Comparison of ENCODE assay signal across 8 mouse cellular contexts in the genomic region with DNA sequence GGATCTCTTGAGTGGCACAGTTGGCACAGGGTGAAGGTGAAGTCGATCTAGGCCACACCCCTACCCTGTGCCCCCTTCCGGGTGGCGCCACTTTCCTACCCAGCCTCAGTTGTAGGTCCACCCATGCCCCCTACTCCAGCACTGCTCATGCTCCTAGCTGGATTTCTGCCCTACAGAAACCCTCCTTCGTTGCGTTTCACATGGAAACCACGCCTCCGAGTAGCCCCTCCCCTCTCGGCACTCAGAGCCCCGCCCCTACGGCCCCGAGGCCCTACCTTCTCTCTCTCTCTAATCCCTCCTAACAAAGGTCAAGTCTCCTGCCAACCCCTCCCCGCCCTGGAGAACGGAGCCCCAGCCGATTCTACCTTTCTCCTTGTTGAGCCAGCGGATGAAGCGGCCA. TPM values are rescaled to one million over a fixed set of nuclear protein-coding genes. Genes with fewer than 3 reads are reported as not detected.
DNase-seq lines count a peak whose midpoint lies in the region; ATAC-seq lines count a peak whose summit lies in the region.

No protein-coding gene starts in this region.

- H3K4me2 ChIP-seq in embryonic facial prominence, embryonic 14.5 days (ENCODE audit: low read depth, low read length) = peak overlapping the region; percentile 51
- peak overlapping the region; percentile 40 for H3K4me2 ChIP-seq in lung, embryonic 16.5 days (ENCODE audit: low read depth, low read length)
- peak overlapping the region; percentile 46 for H3K4me2 ChIP-seq in stomach, embryonic 16.5 days (ENCODE audit: low read depth, low read length)

- DNase-seq in adrenal gland, adult 2 months = peak; percentile 67
- no peak for DNase-seq in adrenal gland, postnatal 4 days (ENCODE audit: low spot score in 2 of 2)
- DNase-seq in embryonic facial prominence, embryonic 14.5 days (ENCODE audit: low spot score) = peak; percentile 38
- DNase-seq in kidney, adult 8-10 months = peak; percentile 49 to 67
- no peak for DNase-seq in urinary bladder, postnatal 10 days (ENCODE audit: low spot score)
- no peak for DNase-seq in right cerebral cortex, postnatal 36 days (ENCODE audit: low spot score in 2 of 2)

- H3K4me3 ChIP-seq in embryonic facial prominence, embryonic 14.5 days (ENCODE audit: low read depth, low read length) = peak overlapping the region; percentile 28
- peak overlapping the region; percentile 37 for H3K4me3 ChIP-seq in lung, embryonic 16.5 days (ENCODE audit: low read length)
- peak overlapping the region; percentile 31 for H3K4me3 ChIP-seq in stomach, embryonic 16.5 days (replicated peaks; ENCODE audit: low read length)

- no peak overlapping the region for H3K27ac ChIP-seq in embryonic facial prominence, embryonic 14.5 days (replicated peaks; ENCODE audit: low read depth, low read length)
- H3K27ac ChIP-seq in lung, embryonic 16.5 days (ENCODE audit: low read length) = no peak overlapping the region
- no peak overlapping the region for H3K27ac ChIP-seq in stomach, embryonic 16.5 days (ENCODE audit: low read length)

- WGBS in embryonic facial prominence, embryonic 14.5 days = 7% methylated on average over 16 of the region's 16 CpGs
- 5% methylated on average over 16 of the region's 16 CpGs for WGBS in lung, embryonic 16.5 days
- WGBS in stomach, embryonic 16.5 days = 6% methylated on average over 16 of the region's 16 CpGs

- H3K4me1 ChIP-seq in embryonic facial prominence, embryonic 14.5 days (ENCODE audit: control insufficient read depth, insufficient read depth, low read length) = peaks cover 8% of the 10 kb centered on the region
- no peaks in the 10 kb centered on the region for H3K4me1 ChIP-seq in lung, embryonic 16.5 days (replicated peaks; ENCODE audit: control insufficient read depth, insufficient read depth, low read length)
- H3K4me1 ChIP-seq in stomach, embryonic 16.5 days (ENCODE audit: control insufficient read depth, insufficient read depth, low read length) = peaks cover 23% of the 10 kb centered on the region

- no peaks in the 10 kb centered on the region for H3K9me3 ChIP-seq in embryonic facial prominence, embryonic 14.5 days (ENCODE audit: control insufficient read depth, low read length)
- H3K9me3 ChIP-seq in lung, embryonic 16.5 days (ENCODE audit: control insufficient read depth, low read length) = no peaks in the 10 kb centered on the region
- no peaks in the 10 kb centered on the region for H3K9me3 ChIP-seq in stomach, embryonic 16.5 days (replicated peaks; ENCODE audit: control insufficient read depth, low read length)

- H3K9ac ChIP-seq in embryonic facial prominence, embryonic 14.5 days (ENCODE audit: low read depth, low read length) = 0 out of 2 replicates have a peak overlapping the region, but pooled peaks have one; percentile 19
- peak overlapping the region; percentile 36; the same call in 1 of the 2 replicates for H3K9ac ChIP-seq in lung, embryonic 16.5 days (ENCODE audit: low read length)
- peak overlapping the region; percentile 50; the same call in 1 of the 2 replicates for H3K9ac ChIP-seq in stomach, embryonic 16.5 days (ENCODE audit: low read length)

- peak; percentile 23; the same call in 1 of the 2 replicates for ATAC-seq in embryonic facial prominence, embryonic 14.5 days (ENCODE audit: low read depth)
- peak; percentile 36 for ATAC-seq in lung, embryonic 16.5 days (ENCODE audit: low read depth)
- ATAC-seq in stomach, embryonic 16.5 days (ENCODE audit: insufficient read depth, low FRiP score) = peak; percentile 30; the same call in 1 of the 2 replicates

- H3K27me3 ChIP-seq in embryonic facial prominence, embryonic 14.5 days (replicated peaks; ENCODE audit: control insufficient read depth, insufficient read depth, low read length) = no peaks in the 10 kb centered on the region
- no peaks in the 10 kb centered on the region for H3K27me3 ChIP-seq in lung, embryonic 16.5 days (ENCODE audit: control insufficient read depth, insufficient read depth, low read depth, low read length)
- H3K27me3 ChIP-seq in stomach, embryonic 16.5 days (ENCODE audit: control insufficient read depth, insufficient read depth, low read length) = no peaks in the 10 kb centered on the region

- no peaks in the 10 kb centered on the region for H3K36me3 ChIP-seq in embryonic facial prominence, embryonic 14.5 days (ENCODE audit: control insufficient read depth, insufficient read depth, low read length)
- no peaks in the 10 kb centered on the region for H3K36me3 ChIP-seq in lung, embryonic 16.5 days (ENCODE audit: control insufficient read depth, insufficient read depth, low read length)
- no peaks in the 10 kb centered on the region for H3K36me3 ChIP-seq in stomach, embryonic 16.5 days (ENCODE audit: control insufficient read depth, insufficient read depth, low read length)

RNA-seq across cellular contexts. Expression of gene Spdef, which starts 12.0 kb away (rescaled TPM):
- under 1 TPM in 1 of 2 experiments, not detected in 1; 0.28 TPM for total RNA-seq in adrenal gland, adult 2 months (2021)
- polyA plus RNA-seq in adrenal gland, adult 2 months (2012; rRNA removed) = 0.11 and 0.47 TPM in 2 replicates
- 1 to 10 TPM; 1.2 to 1.9 TPM for total RNA-seq in adrenal gland, postnatal 4 days (2021)
- 0.26 and 1.6 TPM in 2 replicates for polyA plus RNA-seq in embryonic facial prominence, embryonic 14.5 days (2014; fragmentation: Nextera tagmentation; extraction: Ambion mirVana)
- polyA plus RNA-seq in lung, embryonic 16.5 days (2015; fragmentation: Nextera tagmentation; extraction: Ambion mirVana) = 2.4 and 2.6 TPM in 2 replicates
- polyA plus RNA-seq in stomach, embryonic 16.5 days (2015; fragmentation: Nextera tagmentation; extraction: Ambion mirVana) = 22.5 and 28.4 TPM in 2 replicates

Comparison
In these comparisons a context has a peak if more than half of its experiments do, and no peak if none do; other contexts are left out.
1. DNase-seq: peak in adrenal gland, adult 2 months (single experiment), embryonic facial prominence, embryonic 14.5 days (single experiment) and kidney, adult 8-10 months (2 of 2); none in adrenal gland, postnatal 4 days (0 of 2), urinary bladder, postnatal 10 days (single experiment) and right cerebral cortex, postnatal 36 days (0 of 2).
2. Peak in every context shown above with its lines, with median percentiles within 50 percentile points of each other: ATAC-seq, H3K4me2 ChIP-seq, H3K4me3 ChIP-seq and H3K9ac ChIP-seq.